Mouse (Mus musculus): ENCODE data around the gene Pgam2. TPM values are rescaled to one million over a fixed set of nuclear protein-coding genes. Genes with fewer than 3 reads are reported as not detected.

Pgam2 gene
- polyA plus RNA-seq, 1 experiment from 2014 or later, result 2.7 TPM

GRCm38 (mm10) chr11:5789071-5789753 is 14.3 kb downstream of the Pgam2 start:
- ATAC-seq (ENCODE audit: low FRiP score, low read depth), result no peak
- H3K4me2 ChIP-seq, result peak overlapping the region; percentile 78
- peaks cover 26% of the 10 kb centered on the region for H3K4me1 ChIP-seq (replicated peaks)
- WGBS, result 75% methylated on average over 6 of the region's 6 CpGs
- peak overlapping the region; percentile 82 for H3K9ac ChIP-seq
- H3K36me3 ChIP-seq, result peaks cover 19% of the 10 kb centered on the region
- H3K9me3 ChIP-seq, result no peaks in the 10 kb centered on the region
- H3K4me3 ChIP-seq, result peak overlapping the region; percentile 73
- H3K27ac ChIP-seq (replicated peaks), result peak overlapping the region; percentile 90
- H3K27me3 ChIP-seq, result no peaks in the 10 kb centered on the region

DNA sequence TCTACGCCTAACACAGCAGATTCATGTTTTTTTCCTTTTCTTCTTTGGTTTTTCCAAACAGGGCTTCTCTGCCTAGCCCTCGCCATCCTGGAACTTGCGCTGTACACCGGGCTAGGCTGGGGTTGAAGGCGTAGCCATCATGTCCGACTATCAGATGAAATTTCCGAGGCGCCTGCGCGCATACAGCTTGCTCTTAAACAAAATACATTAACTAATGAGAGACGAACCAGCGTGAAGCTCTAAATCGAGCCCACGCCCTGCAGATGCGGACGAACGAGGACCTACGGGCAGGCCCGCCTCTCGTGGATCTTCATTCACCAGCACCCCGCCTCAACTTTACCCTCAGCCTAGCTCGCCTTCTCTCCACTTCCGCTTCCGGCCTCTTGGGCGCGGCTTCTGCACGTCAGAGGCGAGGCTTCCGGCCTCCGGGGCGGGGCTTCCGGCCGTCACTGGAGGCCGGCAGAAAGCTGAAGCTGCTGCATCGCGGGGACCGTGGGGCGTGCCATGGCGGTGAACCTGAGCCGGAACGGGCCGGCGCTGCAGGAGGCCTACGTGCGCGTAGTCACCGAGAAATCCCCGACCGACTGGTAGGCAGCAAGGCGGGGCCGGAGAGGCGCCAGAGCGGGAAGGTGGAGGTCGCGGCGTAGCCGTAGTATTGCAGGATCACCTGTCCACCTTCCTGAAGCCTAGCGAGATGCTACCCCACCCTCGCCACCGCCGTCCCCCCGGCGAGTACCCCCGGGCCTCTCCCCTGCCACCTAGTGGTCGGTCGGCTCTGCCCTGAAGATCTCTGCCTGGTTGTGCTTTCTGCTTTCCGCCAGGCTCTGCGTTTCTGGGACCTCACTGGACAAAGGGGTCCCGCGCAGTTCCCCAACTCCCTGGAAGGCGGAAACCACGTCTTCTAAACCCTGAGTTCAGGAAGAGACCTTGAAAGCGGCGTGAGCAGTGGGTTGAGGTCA is 15.2 kb downstream of the Pgam2 start, which contains the start of gene Dbnl:
Gene Dbnl (plus strand): TSS at position 433 of the 959 bp plus-strand sequence.
- H3K4me3 ChIP-seq, result peak within 1 kb of the TSS; percentile 73
- WGBS, result under 1% methylated on average over 74 of the region's 74 CpGs
- H3K9ac ChIP-seq, result peak within 1 kb of the TSS; percentile 82
- peak within 1 kb of the TSS; percentile 90 for H3K27ac ChIP-seq (replicated peaks)
- H3K36me3 ChIP-seq, result peaks cover 14% of the 10 kb centered on the region
- H3K9me3 ChIP-seq, result no peaks in the 10 kb centered on the region
- H3K4me2 ChIP-seq, result peak within 1 kb of the TSS; percentile 78
- peak; percentile 97 for ATAC-seq (ENCODE audit: low FRiP score, low read depth)
- H3K27me3 ChIP-seq, result no peaks in the 10 kb centered on the region
- peaks cover 26% of the 10 kb centered on the region for H3K4me1 ChIP-seq (replicated peaks)

GRCm38 (mm10) chr11:5787671-5788055 is 15.9 kb downstream of the Pgam2 start:
- H3K4me1 ChIP-seq (replicated peaks), result peaks cover 26% of the 10 kb centered on the region
- H3K4me2 ChIP-seq, result peak overlapping the region; percentile 78
- H3K27ac ChIP-seq (replicated peaks), result peak overlapping the region; percentile 90
- H3K9ac ChIP-seq, result peak overlapping the region; percentile 82
- H3K36me3 ChIP-seq, result peaks cover 10% of the 10 kb centered on the region
- 40% methylated on average over 8 of the region's 8 CpGs for WGBS
- no peaks in the 10 kb centered on the region for H3K27me3 ChIP-seq
- H3K4me3 ChIP-seq, result peak overlapping the region; percentile 73
- no peaks in the 10 kb centered on the region for H3K9me3 ChIP-seq
- no peak for ATAC-seq (ENCODE audit: low FRiP score, low read depth)

DNA sequence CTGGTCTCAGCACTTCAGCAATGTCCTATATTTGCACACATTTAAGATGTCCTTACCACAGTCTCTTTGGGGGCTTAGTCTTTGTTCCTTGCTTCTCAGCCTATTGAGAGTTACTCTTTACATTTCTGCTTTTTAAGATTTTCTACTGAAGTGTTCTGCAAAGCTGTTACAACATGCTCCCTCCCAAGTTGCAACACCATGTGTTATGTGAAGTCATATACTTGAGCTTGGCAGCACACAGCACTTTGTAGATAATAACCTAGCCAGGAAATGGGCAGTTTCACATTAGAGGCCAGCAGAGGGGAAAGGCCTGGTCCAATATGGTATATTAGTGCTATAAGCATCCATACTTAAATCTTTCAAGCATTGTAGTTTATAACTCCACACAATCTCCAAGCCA is 17.8 kb downstream of the Pgam2 start:
- H3K4me3 ChIP-seq, result no peak overlapping the region
- no peak overlapping the region for H3K4me2 ChIP-seq
- H3K36me3 ChIP-seq, result 0 out of 2 replicates have a peak, but pooled peaks cover 6% of the 10 kb centered on the region
- no peaks in the 10 kb centered on the region for H3K27me3 ChIP-seq
- H3K4me1 ChIP-seq (replicated peaks), result peaks cover 24% of the 10 kb centered on the region
- H3K9me3 ChIP-seq, result no peaks in the 10 kb centered on the region
- H3K27ac ChIP-seq (replicated peaks), result no peak overlapping the region
- no peak overlapping the region for H3K9ac ChIP-seq
- ATAC-seq (ENCODE audit: low FRiP score, low read depth), result no peak

DNA sequence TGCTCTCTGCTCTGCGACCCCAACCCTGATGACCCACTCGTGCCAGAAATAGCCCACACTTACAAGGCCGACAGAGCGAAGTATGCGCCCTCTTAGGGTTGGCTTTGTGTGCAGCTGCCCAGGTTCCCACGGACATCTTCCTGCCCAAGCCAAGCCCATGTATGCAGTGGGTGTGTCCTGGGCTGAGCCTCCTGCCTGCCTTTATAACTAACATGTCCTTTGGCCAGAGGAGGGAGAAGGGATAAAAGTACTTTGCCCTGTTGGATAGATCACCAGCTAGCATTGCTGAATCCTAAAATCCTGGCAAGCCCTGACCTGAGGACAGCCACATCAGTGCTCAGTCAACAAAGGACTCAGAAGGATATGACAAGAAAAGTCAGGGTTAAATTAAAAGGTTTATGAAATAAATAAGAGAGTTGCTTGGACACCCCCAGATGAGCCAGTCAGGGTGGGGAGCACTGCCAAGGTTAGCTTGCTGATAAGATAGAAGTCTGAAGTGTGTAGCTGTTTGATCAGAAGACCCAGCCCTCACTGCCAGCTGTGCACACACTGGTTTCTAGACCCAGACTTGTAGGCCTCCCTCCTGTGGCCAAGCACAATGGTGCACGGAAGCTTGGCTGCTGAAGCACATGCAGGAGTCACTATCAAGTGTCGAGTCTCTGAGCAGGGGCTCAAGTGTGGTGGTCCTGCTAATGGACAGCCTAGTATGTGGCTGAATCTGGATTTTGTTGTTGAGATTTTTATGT is 21.2 kb downstream of the Pgam2 start:
- H3K4me3 ChIP-seq, result no peak overlapping the region
- WGBS, result 77% methylated on average over 8 of the region's 8 CpGs
- H3K9ac ChIP-seq, result no peak overlapping the region
- H3K9me3 ChIP-seq, result no peaks in the 10 kb centered on the region
- H3K27me3 ChIP-seq, result no peaks in the 10 kb centered on the region
- no peak for ATAC-seq (ENCODE audit: low FRiP score, low read depth)
- peaks cover 4% of the 10 kb centered on the region for H3K4me1 ChIP-seq (replicated peaks)
- 0 out of 2 replicates have a peak, but pooled peaks cover 6% of the 10 kb centered on the region for H3K36me3 ChIP-seq
- H3K27ac ChIP-seq (replicated peaks), result no peak overlapping the region
- H3K4me2 ChIP-seq, result no peak overlapping the region

DNA sequence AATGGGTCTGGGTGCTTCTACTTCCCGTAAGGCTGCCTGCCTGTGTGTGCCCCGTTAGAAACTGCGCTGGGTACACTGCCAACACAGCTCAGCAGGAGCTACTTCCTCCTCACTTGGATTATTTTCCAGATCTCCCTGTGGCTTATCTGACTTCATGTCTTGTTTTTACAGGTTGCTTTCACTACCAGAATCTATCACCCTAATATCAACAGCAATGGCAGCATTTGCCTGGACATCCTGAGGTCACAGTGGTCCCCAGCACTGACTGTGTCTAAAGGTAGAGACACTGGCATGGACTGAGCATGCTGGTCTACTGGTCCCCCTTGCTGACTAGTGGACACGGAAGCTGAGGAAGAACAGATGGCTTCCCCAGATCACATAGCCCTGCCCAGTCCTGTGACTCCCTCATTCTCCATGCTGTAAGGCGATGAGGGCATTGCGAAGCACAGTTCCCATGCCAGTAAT is 23.5 kb downstream of the Pgam2 start:
- ATAC-seq (ENCODE audit: low FRiP score, low read depth), result no peak
- Histone ChIP-seq H3K9me3 (no peaks in the 10 kb centered on the region), H3K27me3 (no peaks in the 10 kb centered on the region), H3K36me3 (0 out of 2 replicates have a peak, but pooled peaks cover 6% of the 10 kb centered on the region), H3K9ac (no peak overlapping the region), H3K4me3 (no peak overlapping the region), H3K4me1 (replicated peaks) (no peaks in the 10 kb centered on the region), H3K27ac (replicated peaks) (no peak overlapping the region), H3K4me2 (no peak overlapping the region)
- WGBS, result 95% methylated on average over 6 of the region's 6 CpGs

GRCm38 (mm10) chr11:5778481-5778880 is 25.1 kb downstream of the Pgam2 start:
- no peak overlapping the region for H3K9ac ChIP-seq
- H3K4me3 ChIP-seq, result no peak overlapping the region
- WGBS, result 64% methylated on average over 2 of the region's 2 CpGs
- no peak overlapping the region for H3K4me2 ChIP-seq
- H3K4me1 ChIP-seq (replicated peaks), result no peaks in the 10 kb centered on the region
- H3K9me3 ChIP-seq, result no peaks in the 10 kb centered on the region
- 0 out of 2 replicates have a peak, but pooled peaks cover 6% of the 10 kb centered on the region for H3K36me3 ChIP-seq
- no peak overlapping the region for H3K27ac ChIP-seq (replicated peaks)
- no peaks in the 10 kb centered on the region for H3K27me3 ChIP-seq
- ATAC-seq (ENCODE audit: low FRiP score, low read depth), result no peak

GRCm38 (mm10) chr11:5766019-5766418 is 37.5 kb downstream of the Pgam2 start:
- Histone ChIP-seq H3K9ac (no peak overlapping the region), H3K9me3 (no peaks in the 10 kb centered on the region), H3K4me2 (no peak overlapping the region), H3K27ac (replicated peaks) (no peak overlapping the region), H3K4me3 (no peak overlapping the region), H3K36me3 (peaks cover 17% of the 10 kb centered on the region), H3K4me1 (replicated peaks) (peaks cover 5% of the 10 kb centered on the region), H3K27me3 (no peaks in the 10 kb centered on the region)
- WGBS, result 90% methylated on average over 6 of the region's 6 CpGs
- no peak for ATAC-seq (ENCODE audit: low FRiP score, low read depth)

DNA sequence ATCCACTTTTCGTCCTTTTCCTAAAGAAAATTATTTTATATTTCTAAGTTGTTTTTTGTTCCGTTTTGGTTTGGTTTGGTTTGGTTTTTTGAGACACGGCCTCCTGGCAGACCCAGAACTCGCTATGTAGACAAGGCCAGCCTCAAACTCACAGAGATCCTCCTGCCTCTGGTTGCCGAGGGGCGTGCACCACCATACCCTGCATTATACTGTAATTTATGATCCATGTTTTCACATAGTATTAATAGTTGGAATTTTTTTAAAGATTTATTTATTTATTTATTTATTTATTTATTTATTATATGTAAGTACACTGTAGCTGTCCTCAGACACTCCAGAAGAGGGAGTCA is 40.9 kb downstream of the Pgam2 start:
- Histone ChIP-seq H3K4me2 (peak overlapping the region; percentile 73), H3K36me3 (0 out of 2 replicates have a peak, but pooled peaks cover 2% of the 10 kb centered on the region), H3K27ac (replicated peaks) (peak overlapping the region; percentile 94), H3K4me3 (peak overlapping the region; percentile 62), H3K9ac (peak overlapping the region; percentile 81), H3K27me3 (no peaks in the 10 kb centered on the region), H3K4me1 (replicated peaks) (peaks cover 14% of the 10 kb centered on the region), H3K9me3 (no peaks in the 10 kb centered on the region)
- ATAC-seq (ENCODE audit: low FRiP score, low read depth), result peak; percentile 54; the same call in 1 of the 2 replicates
- 26% methylated on average over 6 of the region's 6 CpGs for WGBS

- Histone ChIP-seq H3K27me3 (no peaks in the 10 kb centered on the region), H3K4me1 (replicated peaks) (peaks cover 14% of the 10 kb centered on the region), H3K9ac (peak within 1 kb of the TSS; percentile 81), H3K27ac (replicated peaks) (peak within 1 kb of the TSS; percentile 94), H3K4me2 (peak within 1 kb of the TSS; percentile 73), H3K9me3 (no peaks in the 10 kb centered on the region), H3K36me3 (0 out of 2 replicates have a peak, but pooled peaks cover 3% of the 10 kb centered on the region), H3K4me3 (peak within 1 kb of the TSS; percentile 62)
- ATAC-seq (ENCODE audit: low FRiP score, low read depth), result peak; percentile 98
- WGBS, result under 1% methylated on average over 68 of the region's 68 CpGs
These were observed 41.5 kb downstream of the Pgam2 start, which contains the start of gene Urgcp for GRCm38 (mm10) chr11:5761820-5762632. Gene Urgcp, minus strand, starts transcription at chr11:5762376.

DNA sequence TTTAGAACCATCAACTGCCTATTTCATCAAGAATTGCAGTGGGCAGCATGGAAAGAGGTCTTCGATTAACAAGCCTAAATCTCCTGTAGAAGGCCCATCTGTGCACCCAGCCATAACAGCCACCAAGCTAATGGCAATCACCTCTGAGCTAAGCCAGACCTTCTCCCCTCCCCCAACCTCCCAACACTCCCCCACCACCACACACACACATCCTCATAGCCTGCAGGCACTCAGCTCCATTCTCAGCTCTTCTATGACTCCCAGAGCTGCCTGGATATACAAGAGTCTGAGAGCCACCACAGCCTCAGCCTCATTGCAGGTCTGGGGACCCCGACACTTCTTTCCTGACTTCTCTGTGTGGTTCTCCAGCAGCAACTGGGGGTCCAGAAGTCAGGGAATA is 49.8 kb downstream of the Pgam2 start:
- ATAC-seq (ENCODE audit: low FRiP score, low read depth), result no peak
- H3K9me3 ChIP-seq, result no peaks in the 10 kb centered on the region
- no peaks in the 10 kb centered on the region for H3K4me1 ChIP-seq (replicated peaks)
- H3K9ac ChIP-seq, result no peak overlapping the region
- WGBS, result 85% methylated on average over 2 of the region's 2 CpGs
- H3K4me2 ChIP-seq, result no peak overlapping the region
- H3K36me3 ChIP-seq, result 0 out of 2 replicates have a peak, but pooled peaks cover 10% of the 10 kb centered on the region
- no peak overlapping the region for H3K4me3 ChIP-seq
- no peaks in the 10 kb centered on the region for H3K27me3 ChIP-seq
- no peak overlapping the region for H3K27ac ChIP-seq (replicated peaks)

Data from hindbrain, embryonic 15.5 days (tissue).